Mouse (Mus musculus) stomach, embryonic 15.5 days (tissue): Measurements from ENCODE around the gene Hagh. TPM values are rescaled to one million over a fixed set of nuclear protein-coding genes. Genes with fewer than 3 reads are reported as not detected.

ENCODE experiments used
- ATAC-seq: fragments of 200-750 bp; cut with Nextera tagmentation; 2 replicates; pipeline ENCODE4 v1.8.0; 2017; ENCODE audit warnings: low read depth, moderate number of reproducible peaks, moderate TSS enrichment; ENCODE audit not compliant: insufficient read depth, low FRiP score
- H3K27ac ChIP-seq: fragments of 300-500 bp; sonication (generic); 2 replicates; pipeline ENCODE4 v1.5.1; 2015; ENCODE audit warnings: mild to moderate bottlenecking, inconsistent platforms
- H3K27me3 ChIP-seq: fragments of 300-500 bp; sonication (generic); replicated peaks from 2 replicates; pipeline ENCODE4 v1.6.1; 2015; ENCODE audit warnings: inconsistent platforms
- H3K36me3 ChIP-seq: fragments of 300-500 bp; sonication (generic); 2 replicates; pipeline ENCODE4 v1.6.1; 2015; ENCODE audit warnings: inconsistent platforms
- H3K4me1 ChIP-seq: fragments of 300-500 bp; sonication (generic); 2 replicates; pipeline ENCODE4 v1.6.1; 2015; ENCODE audit warnings: inconsistent platforms
- H3K4me2 ChIP-seq: fragments of 300-500 bp; sonication (generic); 2 replicates; pipeline ENCODE4 v1.6.1; 2015; ENCODE audit warnings: mild to moderate bottlenecking, inconsistent platforms
- H3K4me3 ChIP-seq: fragments of 300-500 bp; sonication (generic); replicated peaks from 2 replicates; pipeline ENCODE4 v1.5.1; 2015; ENCODE audit warnings: inconsistent platforms
- H3K9ac ChIP-seq: fragments of 300-500 bp; sonication (generic); 2 replicates; pipeline ENCODE4 v1.6.1; 2015; ENCODE audit warnings: inconsistent platforms
- H3K9me3 ChIP-seq: fragments of 300-500 bp; sonication (generic); 2 replicates; pipeline ENCODE4 v1.6.1; 2016; ENCODE audit warnings: inconsistent platforms
- WGBS: fragments of 180-500 bp; shearing (Covaris S2); methylation state at CpG from one replicate; pipeline ENCODE4 v1.1.7; 2015; 5-methylcytosine and 5-hydroxymethylcytosine counted together
- polyA plus RNA-seq: library from polyadenylated mRNA; unstranded; fragments of >200 nt; fragmentation: Nextera tagmentation; extraction: Ambion mirVana; gene quantifications from 2 replicates; pipeline ENCODE4 v1.2.1, GENCODE M21; 2015

The Hagh gene
- 49.1 and 49.3 TPM in 2 replicates for polyA plus RNA-seq

DNA sequence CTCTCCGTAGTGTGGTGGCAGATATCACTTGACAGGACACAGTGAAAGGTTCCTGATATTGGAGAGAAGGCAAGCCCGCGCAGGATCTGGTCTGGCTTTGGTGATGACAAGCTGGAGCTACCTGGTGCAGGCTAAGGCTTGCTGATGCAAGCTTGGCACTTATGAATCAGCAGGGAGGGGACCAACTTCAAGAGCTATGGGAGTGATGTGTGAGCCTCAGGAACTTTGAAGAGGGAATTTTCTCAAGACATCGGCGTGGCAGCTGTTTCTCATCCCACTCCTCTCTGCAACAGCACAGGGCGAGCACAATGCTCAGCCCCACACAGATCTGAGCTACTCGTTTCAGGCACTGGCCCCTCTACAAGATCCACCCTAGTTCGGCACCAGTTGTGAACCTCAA is at the start of gene Hagh:
Gene Hagh (plus strand): TSS at position 302 of the 400 bp plus-strand sequence.
- Histone ChIP-seq H3K27ac (peak within 1 kb of the TSS; percentile 67; the same call in 1 of the 2 replicates), H3K4me3 (no peak within 1 kb of the TSS)
- WGBS = 52% methylated on average over 8 of the region's 8 CpGs

DNA sequence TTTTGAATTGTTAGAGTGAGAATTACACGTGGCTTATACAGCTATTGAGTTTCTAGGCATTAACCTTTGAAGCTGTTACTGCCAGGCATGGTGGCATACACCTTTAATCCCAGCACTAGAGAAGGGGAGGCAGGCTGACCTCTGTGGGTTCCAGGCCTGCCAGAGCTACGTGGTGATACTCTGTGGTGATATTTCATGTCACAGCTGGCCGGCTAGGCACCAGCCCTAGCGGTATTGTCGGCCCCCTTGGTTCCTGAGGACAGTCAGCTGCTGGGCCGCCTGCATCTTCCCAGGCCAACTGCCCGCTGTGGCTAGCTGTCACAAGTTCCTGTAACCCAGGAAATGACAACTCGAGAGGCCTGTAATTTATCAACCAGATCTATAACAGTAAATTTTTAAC is 47.8 kb upstream of the Hagh start:
- no peak overlapping the region for H3K27ac ChIP-seq
- H3K4me3 ChIP-seq = no peak overlapping the region
- H3K4me2 ChIP-seq = no peak overlapping the region
- H3K9ac ChIP-seq = no peak overlapping the region
- 42% methylated on average over 8 of the region's 8 CpGs for WGBS
- H3K9me3 ChIP-seq = no peaks in the 10 kb centered on the region
- no peaks in the 10 kb centered on the region for H3K4me1 ChIP-seq
- H3K36me3 ChIP-seq = no peaks in the 10 kb centered on the region
- ATAC-seq = no peak
- H3K27me3 ChIP-seq = no peaks in the 10 kb centered on the region

More for the DNA sequence above, at the start of gene Hagh:
- H3K4me2 ChIP-seq = no peak within 1 kb of the TSS
- H3K9ac ChIP-seq = no peak within 1 kb of the TSS
- no peaks in the 10 kb centered on the region for H3K9me3 ChIP-seq
- H3K4me1 ChIP-seq = no peaks in the 10 kb centered on the region
- no peaks in the 10 kb centered on the region for H3K36me3 ChIP-seq
- H3K27me3 ChIP-seq = peaks cover 4% of the 10 kb centered on the region; the same call in 1 of the 2 replicates
- no peak for ATAC-seq

DNA sequence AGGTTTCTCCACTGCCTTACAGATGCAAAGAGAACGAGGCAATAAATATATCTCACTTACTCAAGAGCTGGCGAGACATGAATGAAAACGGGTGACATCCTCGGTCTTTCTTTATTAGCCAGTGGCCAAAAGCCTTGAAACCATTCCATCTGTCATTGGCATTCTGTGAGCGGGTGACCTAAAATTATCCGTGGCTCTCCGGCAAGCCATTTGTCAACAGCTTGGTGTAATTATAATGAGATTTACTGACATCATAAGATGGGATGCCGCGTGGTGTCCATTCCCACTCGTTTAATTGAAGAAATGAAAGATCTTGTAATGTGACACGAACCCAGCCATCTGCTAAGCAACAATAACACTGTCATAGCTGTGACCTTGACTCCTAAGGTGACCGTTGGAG is 45.2 kb upstream of the Hagh start:
- no peak overlapping the region for H3K4me2 ChIP-seq
- no peaks in the 10 kb centered on the region for H3K36me3 ChIP-seq
- H3K9me3 ChIP-seq = no peaks in the 10 kb centered on the region
- H3K9ac ChIP-seq = no peak overlapping the region
- 73% methylated on average over 12 of the region's 12 CpGs for WGBS
- H3K4me1 ChIP-seq = no peaks in the 10 kb centered on the region
- H3K27ac ChIP-seq = no peak overlapping the region
- H3K4me3 ChIP-seq = no peak overlapping the region
- ATAC-seq = no peak
- no peaks in the 10 kb centered on the region for H3K27me3 ChIP-seq

DNA sequence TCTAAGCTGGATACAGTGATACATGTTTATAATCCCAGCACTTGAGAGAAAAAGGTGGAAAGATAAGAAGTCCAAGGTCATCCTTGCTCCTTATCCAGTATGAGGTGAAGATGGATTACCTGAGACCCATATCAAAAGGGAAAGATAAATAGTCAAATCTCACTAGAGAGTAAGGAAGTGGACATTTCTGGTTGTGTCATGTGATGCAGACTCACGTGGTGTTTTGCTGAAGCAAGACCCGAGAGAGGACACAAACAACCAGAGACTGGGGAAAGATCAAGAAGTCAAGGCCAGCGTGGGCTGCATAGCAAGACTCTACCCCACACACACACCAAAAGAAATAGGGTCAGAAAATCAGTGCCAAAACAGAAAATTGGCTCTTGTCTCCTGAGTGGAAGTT is 43.0 kb upstream of the Hagh start:
- no peak for ATAC-seq
- no peaks in the 10 kb centered on the region for H3K27me3 ChIP-seq
- 60% methylated on average over 3 of the region's 3 CpGs for WGBS
- H3K9ac ChIP-seq = no peak overlapping the region
- H3K4me1 ChIP-seq = no peaks in the 10 kb centered on the region
- no peak overlapping the region for H3K4me2 ChIP-seq
- no peak overlapping the region for H3K27ac ChIP-seq
- no peak overlapping the region for H3K4me3 ChIP-seq
- H3K36me3 ChIP-seq = no peaks in the 10 kb centered on the region
- no peaks in the 10 kb centered on the region for H3K9me3 ChIP-seq

DNA sequence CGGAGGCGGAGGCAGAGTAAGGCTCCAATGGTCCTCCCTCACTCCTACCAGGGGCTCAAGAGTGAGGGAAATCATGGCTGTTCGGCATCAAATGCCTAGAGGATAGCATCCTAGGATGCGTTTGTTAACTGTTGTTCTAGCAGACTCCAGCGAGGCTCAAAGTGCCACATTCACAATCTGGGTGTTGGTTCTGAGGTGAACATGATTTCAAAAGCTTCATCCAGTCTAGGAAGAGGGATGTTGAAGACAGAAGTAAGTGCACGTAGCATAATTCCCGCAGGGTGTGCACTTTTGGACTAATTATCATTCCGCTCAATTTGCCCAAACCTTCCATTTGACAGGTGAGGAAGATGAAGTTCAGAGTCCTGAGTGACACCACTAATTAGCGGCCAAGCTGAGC is 41.7 kb upstream of the Hagh start:
- Histone ChIP-seq H3K4me1 (no peaks in the 10 kb centered on the region), H3K4me2 (no peak overlapping the region), H3K9me3 (no peaks in the 10 kb centered on the region), H3K27ac (no peak overlapping the region), H3K4me3 (no peak overlapping the region), H3K36me3 (no peaks in the 10 kb centered on the region), H3K27me3 (no peaks in the 10 kb centered on the region), H3K9ac (no peak overlapping the region)
- ATAC-seq = no peak
- 61% methylated on average over 9 of the region's 9 CpGs for WGBS

DNA sequence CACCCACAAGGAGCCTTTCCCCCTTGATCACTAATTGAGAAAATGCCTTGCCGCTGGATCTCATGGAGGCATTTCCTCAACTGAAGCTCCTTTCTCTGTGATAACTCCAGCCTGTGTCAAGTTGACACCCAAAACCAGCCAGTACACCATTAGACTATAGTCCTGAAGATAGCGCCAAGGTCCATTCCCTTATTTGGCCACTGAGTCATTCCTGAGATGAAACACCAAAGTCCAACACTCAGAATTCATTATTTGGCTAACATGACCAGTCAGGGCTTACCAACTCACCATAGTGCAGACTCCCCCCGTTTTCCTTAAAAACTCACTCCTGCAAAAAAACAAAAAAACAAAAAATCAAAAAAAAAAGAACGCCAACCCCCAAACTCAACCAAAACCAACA is 40.5 kb upstream of the Hagh start:
- WGBS = 91% methylated on average over 4 of the region's 4 CpGs
- H3K27me3 ChIP-seq = peaks cover 4% of the 10 kb centered on the region
- no peaks in the 10 kb centered on the region for H3K9me3 ChIP-seq
- no peak overlapping the region for H3K4me2 ChIP-seq
- H3K4me1 ChIP-seq = 0 out of 2 replicates have a peak, but pooled peaks cover 2% of the 10 kb centered on the region
- no peaks in the 10 kb centered on the region for H3K36me3 ChIP-seq
- H3K27ac ChIP-seq = no peak overlapping the region
- ATAC-seq = no peak
- H3K9ac ChIP-seq = no peak overlapping the region
- no peak overlapping the region for H3K4me3 ChIP-seq

DNA sequence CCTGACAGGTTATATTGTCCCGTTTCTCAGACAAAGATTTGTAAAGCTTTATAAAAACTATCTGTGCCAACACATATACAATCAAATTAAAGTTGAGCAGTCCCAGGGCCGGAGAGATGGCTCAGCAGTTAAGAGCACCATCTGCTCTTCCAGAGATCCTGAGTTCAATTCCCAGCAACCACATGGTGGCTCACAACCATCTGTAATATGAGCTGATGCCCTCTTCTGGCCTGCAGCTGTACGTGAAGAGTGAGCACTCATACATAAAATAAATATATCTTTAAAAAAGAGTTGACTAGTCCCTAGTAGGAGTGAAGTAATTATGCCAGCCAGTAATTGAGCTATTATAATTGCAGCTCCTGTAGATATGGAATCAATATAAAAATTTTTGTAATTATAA is 39.4 kb upstream of the Hagh start:
- no peak overlapping the region for H3K27ac ChIP-seq
- H3K9ac ChIP-seq = no peak overlapping the region
- no peak for ATAC-seq
- H3K4me2 ChIP-seq = no peak overlapping the region
- H3K36me3 ChIP-seq = no peaks in the 10 kb centered on the region
- H3K4me3 ChIP-seq = no peak overlapping the region
- 54% methylated on average over 3 of the region's 3 CpGs for WGBS
- H3K4me1 ChIP-seq = 0 out of 2 replicates have a peak, but pooled peaks cover 5% of the 10 kb centered on the region
- H3K9me3 ChIP-seq = no peaks in the 10 kb centered on the region
- H3K27me3 ChIP-seq = peaks cover 12% of the 10 kb centered on the region

DNA sequence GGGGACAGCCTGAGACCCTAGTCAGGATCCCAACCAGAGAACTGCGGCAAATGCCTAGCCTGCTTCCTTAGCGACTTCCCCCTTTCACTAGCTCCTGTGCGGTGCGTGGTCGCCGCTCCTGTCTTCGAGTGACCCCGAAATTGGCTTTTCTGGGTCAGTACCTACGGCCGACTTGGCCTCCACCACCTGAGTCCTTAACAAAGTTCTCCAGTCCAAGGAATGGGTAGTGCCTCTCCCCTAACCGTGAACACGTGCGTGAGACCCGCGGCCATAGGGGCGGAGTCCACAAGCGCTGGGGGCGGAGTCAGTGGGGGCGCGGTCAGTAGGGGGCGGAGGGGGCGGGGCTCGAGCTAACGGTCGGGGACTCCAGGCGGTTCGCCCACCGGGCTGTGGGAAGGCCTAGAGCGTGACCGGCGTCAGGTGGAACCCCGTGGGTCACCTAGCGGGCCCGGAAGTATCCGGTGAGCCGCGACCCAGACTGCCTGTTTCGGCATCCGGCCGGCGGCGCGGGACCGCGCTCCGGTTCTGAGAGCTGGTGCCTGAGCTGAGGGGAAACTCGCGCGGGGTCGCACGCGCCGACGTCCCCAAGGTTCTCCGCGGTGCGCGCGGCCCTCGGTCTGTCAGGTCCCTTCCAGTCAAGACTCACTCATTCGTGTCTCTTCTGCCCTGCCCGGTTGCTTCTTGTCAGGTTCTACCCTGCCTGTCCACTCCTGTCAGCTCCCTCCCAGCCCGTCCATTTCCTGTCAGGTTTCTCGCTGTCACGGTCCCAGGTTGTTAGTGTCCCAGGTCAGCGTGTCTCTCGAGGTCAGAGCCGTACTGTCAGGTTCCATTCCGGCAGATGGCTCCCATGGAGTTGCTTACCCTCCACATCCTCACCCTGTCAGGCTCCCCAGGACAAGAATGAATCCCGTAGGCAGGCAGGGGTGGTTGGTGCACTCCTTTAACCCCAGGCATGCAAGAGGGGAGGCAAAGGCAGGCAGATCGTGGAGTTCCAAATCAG is 35.7 kb upstream of the Hagh start, which contains the start of gene Meiob:
Gene Meiob (plus strand): TSS at position 338 of the 1,000 bp plus-strand sequence.
- under 1% methylated on average over 67 of the region's 71 CpGs for WGBS
- peak within 1 kb of the TSS; percentile 69 for H3K4me3 ChIP-seq
- peak within 1 kb of the TSS; percentile 52 for H3K9ac ChIP-seq
- peaks cover 17% of the 10 kb centered on the region for H3K27me3 ChIP-seq
- peak within 1 kb of the TSS; percentile 96 for H3K4me2 ChIP-seq
- H3K4me1 ChIP-seq = 0 out of 2 replicates have a peak, but pooled peaks cover 5% of the 10 kb centered on the region
- ATAC-seq = peak; percentile 88
- H3K9me3 ChIP-seq = no peaks in the 10 kb centered on the region
- no peak within 1 kb of the TSS for H3K27ac ChIP-seq
- no peaks in the 10 kb centered on the region for H3K36me3 ChIP-seq

DNA sequence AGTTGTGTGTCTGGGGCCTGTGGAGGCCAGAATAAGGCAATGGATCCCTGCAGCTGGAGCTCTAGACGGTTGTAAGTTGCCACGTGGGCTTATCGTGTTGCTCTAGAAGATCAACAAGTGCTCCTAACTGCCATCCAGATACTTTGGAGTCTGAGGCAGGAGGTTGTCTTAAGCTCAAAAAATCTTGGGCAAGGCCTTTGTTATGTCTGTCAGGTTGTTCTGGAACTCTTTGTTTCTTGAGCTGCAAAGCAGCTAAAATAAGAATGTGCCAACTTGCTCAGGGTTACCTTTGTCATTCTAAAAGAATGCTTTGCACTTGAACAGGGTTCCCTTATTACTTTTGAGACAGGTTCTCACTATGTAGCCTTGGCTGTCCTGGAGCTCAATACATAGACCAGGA is 28.7 kb upstream of the Hagh start:
- H3K27me3 ChIP-seq = 0 out of 2 replicates have a peak, but pooled peaks cover 5% of the 10 kb centered on the region
- H3K9ac ChIP-seq = no peak overlapping the region
- no peak overlapping the region for H3K4me2 ChIP-seq
- H3K9me3 ChIP-seq = no peaks in the 10 kb centered on the region
- no peak overlapping the region for H3K4me3 ChIP-seq
- no peak overlapping the region for H3K27ac ChIP-seq
- H3K4me1 ChIP-seq = no peaks in the 10 kb centered on the region
- 75% methylated on average over 3 of the region's 3 CpGs for WGBS
- no peak for ATAC-seq
- H3K36me3 ChIP-seq = no peaks in the 10 kb centered on the region

DNA sequence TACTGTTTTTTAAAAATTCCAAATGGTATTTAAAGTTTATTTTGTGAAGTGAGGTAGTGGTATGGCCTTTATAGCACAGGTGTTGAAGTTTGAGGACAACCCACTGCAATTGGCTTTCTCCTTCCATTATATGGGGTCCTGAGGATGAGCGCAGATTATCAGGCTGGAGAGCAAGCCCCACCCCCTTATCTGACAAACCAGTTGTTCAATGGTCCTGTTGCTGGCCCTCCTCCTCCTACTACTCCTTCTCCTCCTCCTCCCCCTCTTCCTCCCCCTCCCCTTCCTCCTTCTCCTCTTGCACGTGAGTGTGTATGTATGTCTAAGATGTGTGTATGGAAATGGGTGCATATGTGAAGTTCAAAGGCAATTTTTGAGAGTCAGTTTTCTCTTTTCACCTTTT is 27.7 kb upstream of the Hagh start:
- no peak overlapping the region for H3K9ac ChIP-seq
- ATAC-seq = peak; percentile 43; the same call in 1 of the 2 replicates
- 0 out of 2 replicates have a peak, but pooled peaks cover 5% of the 10 kb centered on the region for H3K27me3 ChIP-seq
- H3K4me2 ChIP-seq = no peak overlapping the region
- H3K36me3 ChIP-seq = no peaks in the 10 kb centered on the region
- 36% methylated on average over 2 of the region's 2 CpGs for WGBS
- H3K9me3 ChIP-seq = no peaks in the 10 kb centered on the region
- H3K4me3 ChIP-seq = no peak overlapping the region
- H3K4me1 ChIP-seq = no peaks in the 10 kb centered on the region
- no peak overlapping the region for H3K27ac ChIP-seq

DNA sequence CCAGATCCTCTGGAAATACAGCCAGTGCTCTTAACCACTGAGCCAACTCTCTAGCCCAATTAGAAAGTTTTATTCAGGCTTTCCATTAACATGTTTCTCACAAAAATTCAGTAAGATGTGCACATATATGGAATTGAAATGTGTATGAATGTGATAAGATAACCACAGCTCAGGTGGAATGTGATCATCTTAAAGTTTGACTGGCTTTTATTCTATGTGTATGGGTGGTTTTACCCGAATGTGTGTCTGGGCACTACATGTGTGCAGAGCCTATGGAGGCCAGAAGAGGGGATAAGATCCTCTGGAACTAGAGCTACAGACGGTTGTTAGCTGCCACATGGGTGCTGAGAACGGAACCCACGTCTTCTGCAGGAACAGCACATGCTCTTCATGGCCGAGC is 24.7 kb upstream of the Hagh start:
- no peaks in the 10 kb centered on the region for H3K4me1 ChIP-seq
- no peaks in the 10 kb centered on the region for H3K36me3 ChIP-seq
- H3K27me3 ChIP-seq = no peaks in the 10 kb centered on the region
- no peak overlapping the region for H3K4me2 ChIP-seq
- no peaks in the 10 kb centered on the region for H3K9me3 ChIP-seq
- WGBS = 78% methylated on average over 5 of the region's 5 CpGs
- H3K4me3 ChIP-seq = no peak overlapping the region
- no peak for ATAC-seq
- H3K27ac ChIP-seq = no peak overlapping the region
- no peak overlapping the region for H3K9ac ChIP-seq

DNA sequence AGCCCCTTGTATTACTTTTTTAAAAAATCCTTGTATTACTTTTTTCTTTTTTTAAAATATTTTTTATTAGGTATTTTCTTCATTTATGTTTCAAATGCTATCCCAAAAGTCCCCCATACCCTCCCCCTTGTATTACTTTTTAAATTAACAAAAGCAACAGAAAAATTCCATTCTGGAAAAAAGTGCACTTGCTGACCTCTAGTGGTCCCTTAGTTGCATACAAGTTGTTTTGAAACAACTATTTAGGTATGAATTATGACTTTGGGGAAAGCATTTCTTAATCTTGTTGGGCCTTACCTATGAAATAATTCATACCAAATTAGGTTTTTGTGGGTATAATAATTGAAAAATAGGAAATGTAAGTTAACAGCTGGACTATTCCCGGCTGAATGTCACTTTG is 22.4 kb upstream of the Hagh start:
- no peak overlapping the region for H3K4me2 ChIP-seq
- no peaks in the 10 kb centered on the region for H3K9me3 ChIP-seq
- no peak overlapping the region for H3K9ac ChIP-seq
- 31% methylated on average over 1 of the region's 1 CpGs for WGBS
- no peak overlapping the region for H3K4me3 ChIP-seq
- no peaks in the 10 kb centered on the region for H3K27me3 ChIP-seq
- no peaks in the 10 kb centered on the region for H3K4me1 ChIP-seq
- no peak overlapping the region for H3K27ac ChIP-seq
- H3K36me3 ChIP-seq = no peaks in the 10 kb centered on the region
- ATAC-seq = no peak
